Mouse (Mus musculus) heart, postnatal 0 days (tissue): ENCODE measurements around the gene Dab1. TPM values are rescaled to one million over a fixed set of nuclear protein-coding genes. Genes with fewer than 3 reads are reported as not detected.

ENCODE experiments used
- ATAC-seq: fragments of 200-750 bp; cut with Nextera tagmentation; 2 replicates; pipeline ENCODE4 v1.8.0; 2017; ENCODE audit warnings: low read depth, moderate number of reproducible peaks, moderate library complexity; ENCODE audit not compliant: insufficient read depth
- DNase-seq: peaks from one replicate; pipeline ENCODE4 v3.0.0-alpha.2; 2016; ENCODE audit warnings: low spot score
- H3K27ac ChIP-seq: fragments of 300-500 bp; sonication (generic); 2 replicates; pipeline ENCODE4 v1.5.1; 2014; ENCODE audit warnings: low read depth, mild to moderate bottlenecking
- H3K27me3 ChIP-seq: fragments of 300-500 bp; sonication (generic); 2 replicates; pipeline ENCODE4 v1.6.1; 2014; ENCODE audit warnings: low read length, mixed read lengths; ENCODE audit not compliant: control insufficient read depth, insufficient read depth
- H3K36me3 ChIP-seq: fragments of 300-500 bp; sonication (generic); replicated peaks from 2 replicates; pipeline ENCODE4 v1.6.1; 2014; ENCODE audit warnings: low read length, mixed read lengths; ENCODE audit not compliant: control insufficient read depth, insufficient read depth
- H3K4me1 ChIP-seq: fragments of 300-500 bp; sonication (generic); 2 replicates; pipeline ENCODE4 v1.6.1; 2014; ENCODE audit warnings: antibody characterized with exemption; ENCODE audit not compliant: control insufficient read depth, insufficient read depth
- H3K4me2 ChIP-seq: fragments of 300-500 bp; sonication (generic); 2 replicates; pipeline ENCODE4 v1.6.1; 2014; ENCODE audit warnings: low read depth, mild to moderate bottlenecking, low read length, moderate library complexity
- H3K4me3 ChIP-seq: fragments of 300-500 bp; sonication (generic); 2 replicates; pipeline ENCODE4 v1.5.1; 2014; ENCODE audit warnings: low read depth, low read length
- H3K9ac ChIP-seq: fragments of 300-500 bp; sonication (generic); replicated peaks from 2 replicates; pipeline ENCODE4 v1.6.1; 2014; ENCODE audit warnings: low read depth, low read length, mixed read lengths
- H3K9me3 ChIP-seq: fragments of 300-500 bp; sonication (generic); replicated peaks from 2 replicates; pipeline ENCODE4 v1.6.1; 2016; ENCODE audit warnings: low read length; ENCODE audit not compliant: control insufficient read depth
- CTCF ChIP-seq: IDR thresholded peaks from 2 replicates; pipeline ENCODE4 v1.5.1; 2016; ENCODE audit warnings: antibody characterized with exemption, control low read depth, low read depth
- EP300 ChIP-seq: IDR thresholded peaks from 2 replicates; pipeline ENCODE4 v1.6.1; 2016; ENCODE audit warnings: antibody characterized with exemption, low read depth
- WGBS: fragments of 180-500 bp; shearing (Covaris S2); extraction: QIAGEN DNeasy Blood & Tissue Kit; methylation state at CpG from one replicate; pipeline ENCODE4 v1.1.7; 2014; 5-methylcytosine and 5-hydroxymethylcytosine counted together
- polyA plus RNA-seq: library from polyadenylated mRNA; unstranded; fragments of >200 nt; fragmentation: Nextera tagmentation; extraction: Ambion mirVana; gene quantifications from 2 replicates; pipeline ENCODE4 v1.2.1, GENCODE M21; 2015
- total RNA-seq: library from RNA; depleted of rRNA; stranded (reverse); fragments of >200 nt; gene quantifications from 2 replicates; pipeline ENCODE4 v1.2.3, GENCODE M21; 2014; ENCODE audit warnings: low replicate concordance

Dab1 gene
- total and polyA plus RNA-seq, 2 experiments from 2014 or later, result 0.27 TPM; not detected in 1

GRCm38 (mm10) chr4:103754561-103754960, 135.4 kb downstream of the Dab1 start:
- no peak overlapping the region for H3K9ac ChIP-seq
- no peak for TF ChIP-seq EP300
- no peak for TF ChIP-seq CTCF
- H3K27me3 ChIP-seq, result no peaks in the 10 kb centered on the region
- no peak overlapping the region for H3K27ac ChIP-seq
- H3K36me3 ChIP-seq, result no peaks in the 10 kb centered on the region
- WGBS, result 66% methylated on average over 7 of the region's 7 CpGs
- no peak overlapping the region for H3K4me2 ChIP-seq
- H3K9me3 ChIP-seq, result no peaks in the 10 kb centered on the region
- no peak for ATAC-seq
- DNase-seq, result no peak
- H3K4me3 ChIP-seq, result no peak overlapping the region
- no peaks in the 10 kb centered on the region for H3K4me1 ChIP-seq

DNA sequence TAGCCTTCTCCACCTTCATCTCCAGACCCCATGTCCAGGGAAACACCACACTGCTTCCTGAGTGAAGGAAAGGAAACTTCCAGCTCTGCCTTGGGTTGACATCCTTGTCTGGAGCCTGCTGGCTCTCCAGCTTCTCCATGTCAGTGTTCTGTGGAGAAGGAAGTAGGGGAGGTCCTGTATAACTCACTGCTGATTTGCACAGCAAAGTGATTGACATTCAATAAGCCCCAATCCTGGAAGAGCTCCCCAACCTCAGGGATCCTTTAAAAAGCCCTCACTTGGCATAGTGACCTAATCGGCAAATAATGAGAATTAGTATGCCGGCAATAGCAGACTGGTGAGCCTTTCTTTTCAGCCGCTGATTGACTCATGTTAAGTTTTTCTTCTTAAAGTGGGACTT, 138.1 kb downstream of the Dab1 start:
- 76% methylated on average over 3 of the region's 3 CpGs for WGBS
- no peak for ATAC-seq

DNA sequence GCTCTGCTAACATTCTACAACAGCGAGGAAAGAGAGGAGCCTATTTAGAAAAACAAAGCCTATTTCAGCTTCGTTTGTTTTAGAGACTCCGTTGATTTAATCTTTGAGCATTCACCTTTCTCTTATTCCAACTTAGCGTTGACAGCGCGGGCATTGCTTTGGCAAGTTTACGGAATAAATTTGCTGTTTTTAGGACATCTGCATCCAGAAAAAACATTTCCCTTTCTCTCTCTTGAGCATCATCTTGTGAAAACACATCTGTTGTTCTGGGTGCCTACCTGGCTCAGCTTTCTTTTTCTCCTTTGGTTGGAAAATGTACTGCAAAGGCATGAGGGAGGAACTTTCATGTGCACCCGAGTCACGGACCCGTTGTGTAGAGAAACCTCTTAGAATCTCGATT, 143.3 kb downstream of the Dab1 start:
- Histone ChIP-seq H3K9me3 (no peaks in the 10 kb centered on the region), H3K27ac (no peak overlapping the region), H3K4me3 (no peak overlapping the region), H3K4me2 (no peak overlapping the region), H3K9ac (no peak overlapping the region), H3K27me3 (no peaks in the 10 kb centered on the region), H3K36me3 (no peaks in the 10 kb centered on the region), H3K4me1 (no peaks in the 10 kb centered on the region)
- ATAC-seq, result no peak
- WGBS, result 80% methylated on average over 11 of the region's 11 CpGs
- TF ChIP-seq EP300 (no peak), CTCF (no peak)
- DNase-seq, result no peak

More for the DNA sequence above, 138.1 kb downstream of the Dab1 start:
- Histone ChIP-seq H3K4me1 (no peaks in the 10 kb centered on the region), H3K36me3 (no peaks in the 10 kb centered on the region), H3K9me3 (no peaks in the 10 kb centered on the region), H3K4me2 (no peak overlapping the region), H3K27me3 (no peaks in the 10 kb centered on the region), H3K27ac (no peak overlapping the region), H3K4me3 (no peak overlapping the region), H3K9ac (no peak overlapping the region)
- TF ChIP-seq CTCF, result no peak
- TF ChIP-seq EP300, result no peak
- no peak for DNase-seq

DNA sequence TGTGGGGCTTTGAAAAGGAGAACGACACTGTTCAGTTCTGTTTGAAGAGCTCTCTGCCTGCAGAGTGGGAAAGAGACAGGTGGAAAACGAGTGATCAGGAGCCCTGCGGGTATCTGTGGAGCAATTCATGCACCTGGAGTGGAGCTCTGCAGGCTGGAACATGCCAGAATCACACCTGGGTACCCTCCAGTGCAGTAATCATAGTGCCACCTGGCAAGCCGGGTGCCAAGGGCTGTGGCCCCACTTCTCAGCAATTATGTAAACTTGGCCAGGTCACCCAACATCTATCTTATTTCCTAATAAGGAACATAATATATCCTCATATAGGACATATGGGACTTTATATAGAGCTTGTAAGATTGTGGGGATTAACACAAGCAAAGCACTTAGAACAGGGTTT, 156.6 kb downstream of the Dab1 start:
- Histone ChIP-seq H3K27ac (no peak overlapping the region), H3K4me1 (no peaks in the 10 kb centered on the region), H3K36me3 (no peaks in the 10 kb centered on the region), H3K9ac (no peak overlapping the region), H3K9me3 (no peaks in the 10 kb centered on the region), H3K27me3 (no peaks in the 10 kb centered on the region), H3K4me3 (no peak overlapping the region), H3K4me2 (no peak overlapping the region)
- DNase-seq, result no peak
- TF ChIP-seq EP300, result no peak
- TF ChIP-seq CTCF, result no peak
- WGBS, result 68% methylated on average over 4 of the region's 4 CpGs
- no peak for ATAC-seq

GRCm38 (mm10) chr4:103781398-103781797, 162.2 kb downstream of the Dab1 start:
- Histone ChIP-seq H3K36me3 (no peaks in the 10 kb centered on the region), H3K9ac (no peak overlapping the region), H3K27me3 (no peaks in the 10 kb centered on the region), H3K4me3 (no peak overlapping the region), H3K9me3 (no peaks in the 10 kb centered on the region), H3K4me1 (no peaks in the 10 kb centered on the region), H3K4me2 (no peak overlapping the region), H3K27ac (no peak overlapping the region)
- WGBS, result 49% methylated on average over 4 of the region's 4 CpGs
- no peak for TF ChIP-seq EP300
- no peak for TF ChIP-seq CTCF
- DNase-seq (peak; percentile 38), ATAC-seq (peak; percentile 24; the same call in 1 of the 2 replicates)

GRCm38 (mm10) chr4:103783561-103784247, 164.5 kb downstream of the Dab1 start:
- ATAC-seq (no peak), DNase-seq (no peak)
- no peaks in the 10 kb centered on the region for H3K27me3 ChIP-seq
- TF ChIP-seq EP300 (no peak), CTCF (no peak)
- no peaks in the 10 kb centered on the region for H3K36me3 ChIP-seq
- H3K9ac ChIP-seq, result no peak overlapping the region
- no peak overlapping the region for H3K27ac ChIP-seq
- no peak overlapping the region for H3K4me2 ChIP-seq
- no peak overlapping the region for H3K4me3 ChIP-seq
- no peaks in the 10 kb centered on the region for H3K9me3 ChIP-seq
- H3K4me1 ChIP-seq, result no peaks in the 10 kb centered on the region
- WGBS, result 64% methylated on average over 7 of the region's 7 CpGs
